Mouse (Mus musculus) intestine, postnatal 0 days (tissue): ENCODE measurements at regions not wholly inside any gene's neighbourhood (a gene's known extent, or its start where the extent isn't known, plus 50 kb on each side); places are given as distances from the start of the nearest gene placed in this dataset.

Experiments
- ATAC-seq: fragments of 200-750 bp; cut with Nextera tagmentation; 2 replicates; pipeline ENCODE4 v1.8.0; 2017; ENCODE audit warnings: mild to moderate bottlenecking, moderate TSS enrichment, moderate library complexity
- H3K27ac ChIP-seq: fragments of 300-500 bp; sonication (generic); 2 replicates; pipeline ENCODE4 v1.5.1; 2014; ENCODE audit warnings: mild to moderate bottlenecking, low read depth, low read length, moderate library complexity
- H3K27me3 ChIP-seq: fragments of 300-500 bp; sonication (generic); replicated peaks from 2 replicates; pipeline ENCODE4 v1.6.1; 2014; ENCODE audit warnings: low read length, mixed read lengths; ENCODE audit not compliant: control insufficient read depth, insufficient read depth
- H3K36me3 ChIP-seq: fragments of 300-500 bp; sonication (generic); 2 replicates; pipeline ENCODE4 v1.6.1; 2014; ENCODE audit warnings: mild to moderate bottlenecking, moderate library complexity; ENCODE audit not compliant: control insufficient read depth, insufficient read depth
- H3K4me1 ChIP-seq: fragments of 300-500 bp; sonication (generic); replicated peaks from 2 replicates; pipeline ENCODE4 v1.6.1; 2014; ENCODE audit warnings: antibody characterized with exemption, low read length, mixed read lengths; ENCODE audit not compliant: control insufficient read depth, insufficient read depth
- H3K4me2 ChIP-seq: fragments of 300-500 bp; sonication (generic); replicated peaks from 2 replicates; pipeline ENCODE4 v1.6.1; 2014; ENCODE audit warnings: low read depth, mild to moderate bottlenecking, moderate library complexity
- H3K4me3 ChIP-seq: fragments of 300-500 bp; sonication (generic); 2 replicates; pipeline ENCODE4 v1.5.1; 2014; ENCODE audit warnings: low read depth, low read length
- H3K9ac ChIP-seq: fragments of 300-500 bp; sonication (generic); 2 replicates; pipeline ENCODE4 v1.6.1; 2014; ENCODE audit warnings: mild to moderate bottlenecking, low read depth, low read length
- H3K9me3 ChIP-seq: fragments of 300-500 bp; sonication (generic); 2 replicates; pipeline ENCODE4 v1.6.1; 2016; ENCODE audit warnings: mixed run types; ENCODE audit not compliant: control insufficient read depth
- CTCF ChIP-seq: sonication (generic); IDR thresholded peaks from 2 replicates; pipeline ENCODE4 v1.5.1; 2016; ENCODE audit warnings: low read depth, mild to moderate bottlenecking, control low read depth, antibody characterized with exemption, moderate library complexity
- WGBS: fragments of 180-500 bp; shearing (Covaris S2); extraction: QIAGEN DNeasy Blood & Tissue Kit; methylation state at CpG from one replicate; pipeline ENCODE4 v1.1.7; 2014; 5-methylcytosine and 5-hydroxymethylcytosine counted together

DNA sequence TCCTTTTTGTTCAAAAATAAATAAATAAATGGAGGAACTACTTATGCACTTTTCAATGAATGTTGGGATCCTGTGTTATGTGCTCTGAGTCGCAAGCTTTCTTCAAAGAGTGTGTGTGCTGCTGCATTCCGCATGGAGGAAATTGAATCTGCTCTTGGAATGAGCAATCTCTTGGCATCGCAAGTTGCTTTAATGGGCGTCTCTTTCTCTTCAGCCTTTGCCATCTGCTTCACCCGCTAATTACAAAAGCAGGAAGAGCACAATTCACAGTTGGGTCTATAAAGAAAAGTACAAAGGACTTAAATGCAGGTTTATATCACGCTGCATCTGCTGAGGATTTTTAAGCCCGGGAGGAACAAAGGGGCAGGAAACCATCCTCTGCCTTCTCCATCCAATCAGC lies 272.5 kb upstream of the Lrig3 start:
- no peak for ATAC-seq
- no peaks in the 10 kb centered on the region for H3K4me1 ChIP-seq
- TF ChIP-seq CTCF: no peak
- H3K27me3 ChIP-seq: no peaks in the 10 kb centered on the region
- no peak overlapping the region for H3K27ac ChIP-seq
- no peaks in the 10 kb centered on the region for H3K9me3 ChIP-seq
- no peak overlapping the region for H3K4me3 ChIP-seq
- WGBS: 75% methylated on average over 7 of the region's 7 CpGs
- H3K4me2 ChIP-seq: no peak overlapping the region
- no peak overlapping the region for H3K9ac ChIP-seq
- no peaks in the 10 kb centered on the region for H3K36me3 ChIP-seq

GRCm38 (mm10) chr10:125696159-125696558 lies 269.8 kb upstream of the Lrig3 start:
- H3K27me3 ChIP-seq: no peaks in the 10 kb centered on the region
- H3K27ac ChIP-seq: no peak overlapping the region
- no peak overlapping the region for H3K4me2 ChIP-seq
- ATAC-seq: no peak
- TF ChIP-seq CTCF: no peak
- H3K4me1 ChIP-seq: no peaks in the 10 kb centered on the region
- no peak overlapping the region for H3K4me3 ChIP-seq
- no peak overlapping the region for H3K9ac ChIP-seq
- no peaks in the 10 kb centered on the region for H3K9me3 ChIP-seq
- 92% methylated on average over 5 of the region's 5 CpGs for WGBS
- no peaks in the 10 kb centered on the region for H3K36me3 ChIP-seq

GRCm38 (mm10) chr10:125725077-125725680 lies 240.8 kb upstream of the Lrig3 start:
- Histone ChIP-seq H3K9ac (no peak overlapping the region), H3K36me3 (no peaks in the 10 kb centered on the region), H3K27me3 (no peaks in the 10 kb centered on the region), H3K4me3 (no peak overlapping the region), H3K9me3 (no peaks in the 10 kb centered on the region), H3K27ac (no peak overlapping the region), H3K4me2 (peak overlapping the region; percentile 28; the same call in 1 of the 2 replicates), H3K4me1 (no peaks in the 10 kb centered on the region)
- WGBS: 25% methylated on average over 18 of the region's 18 CpGs
- peak; percentile 71 for ATAC-seq
- peak; percentile 87 for TF ChIP-seq CTCF

- Histone ChIP-seq H3K36me3 (no peaks in the 10 kb centered on the region), H3K4me1 (no peaks in the 10 kb centered on the region), H3K27me3 (no peaks in the 10 kb centered on the region), H3K9ac (no peak overlapping the region), H3K9me3 (no peaks in the 10 kb centered on the region), H3K4me3 (no peak overlapping the region), H3K4me2 (0 out of 2 replicates have a peak overlapping the region, but pooled peaks have one; percentile 28), H3K27ac (no peak overlapping the region)
- TF ChIP-seq CTCF: no peak
- 36% methylated on average over 7 of the region's 7 CpGs for WGBS
- peak; percentile 47; the same call in 1 of the 2 replicates for ATAC-seq
These were observed 240.3 kb upstream of the Lrig3 start for GRCm38 (mm10) chr10:125725681-125726139.

DNA sequence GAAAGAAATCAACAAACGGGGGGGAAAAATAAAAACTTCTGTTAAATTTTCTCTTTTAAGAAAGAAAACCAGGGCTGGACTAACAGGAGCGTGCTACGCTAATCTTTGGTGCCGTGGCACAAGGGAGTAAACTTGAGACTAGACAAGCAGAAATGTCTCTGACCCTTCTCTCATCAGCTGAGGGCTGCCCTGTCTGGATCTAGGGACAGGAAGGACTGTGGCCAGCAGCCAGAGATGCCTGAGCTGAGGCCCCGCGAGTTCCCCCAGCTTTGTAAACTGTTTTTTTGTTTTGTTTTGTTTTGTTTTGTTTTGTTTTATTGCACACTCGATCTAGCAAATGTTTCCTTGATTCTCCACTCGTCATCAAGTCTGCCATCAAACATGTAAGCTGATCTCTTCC lies 239.4 kb upstream of the Lrig3 start:
- H3K27ac ChIP-seq: no peak overlapping the region
- H3K27me3 ChIP-seq: no peaks in the 10 kb centered on the region
- no peak for ATAC-seq
- no peaks in the 10 kb centered on the region for H3K4me1 ChIP-seq
- no peak overlapping the region for H3K4me3 ChIP-seq
- WGBS: 52% methylated on average over 8 of the region's 8 CpGs
- no peaks in the 10 kb centered on the region for H3K36me3 ChIP-seq
- no peaks in the 10 kb centered on the region for H3K9me3 ChIP-seq
- no peak overlapping the region for H3K9ac ChIP-seq
- no peak overlapping the region for H3K4me2 ChIP-seq
- no peak for TF ChIP-seq CTCF

DNA sequence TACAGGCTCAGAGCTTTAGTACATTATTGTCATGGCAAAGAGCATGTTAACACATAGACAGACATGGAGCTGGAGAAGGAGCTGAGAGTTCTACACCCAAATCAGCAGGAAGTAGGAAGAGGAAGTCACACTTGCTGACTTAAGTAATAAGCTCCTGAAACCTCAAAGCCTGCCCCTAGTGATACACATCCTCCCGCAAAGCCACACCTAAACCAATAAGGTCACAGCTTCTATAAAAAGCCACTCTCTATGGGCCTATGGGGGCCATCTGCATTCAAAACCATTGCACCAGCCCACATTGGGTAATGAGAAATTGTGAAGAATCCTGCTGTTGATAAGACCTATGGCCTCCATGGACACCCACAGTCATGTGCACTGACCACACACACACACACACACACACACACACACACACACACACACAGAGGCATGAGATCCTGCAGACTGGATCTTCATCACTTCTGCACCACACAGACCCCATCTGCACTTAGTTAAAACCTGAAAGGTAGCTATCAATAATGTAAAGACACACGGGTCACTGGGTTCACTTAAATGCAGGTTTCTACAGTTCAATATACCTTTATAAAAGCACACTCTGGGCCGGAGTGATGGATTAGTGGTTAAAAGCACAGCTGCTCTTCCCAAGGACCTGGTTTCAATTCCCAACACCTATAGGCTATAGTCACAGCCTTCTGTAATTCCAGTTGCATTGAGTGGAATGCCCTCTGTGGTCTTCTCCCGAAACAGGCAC lies 230.0 kb upstream of the Lrig3 start:
- no peaks in the 10 kb centered on the region for H3K4me1 ChIP-seq
- no peak overlapping the region for H3K4me2 ChIP-seq
- no peaks in the 10 kb centered on the region for H3K27me3 ChIP-seq
- no peak overlapping the region for H3K27ac ChIP-seq
- H3K9me3 ChIP-seq: no peaks in the 10 kb centered on the region
- H3K4me3 ChIP-seq: no peak overlapping the region
- ATAC-seq: no peak
- no peaks in the 10 kb centered on the region for H3K36me3 ChIP-seq
- WGBS: 87% methylated on average over 4 of the region's 4 CpGs
- H3K9ac ChIP-seq: no peak overlapping the region
- TF ChIP-seq CTCF: no peak
